Mouse (Mus musculus) hindbrain, embryonic 13.5 days (tissue): ENCODE results near the gene Upf2. TPM values are rescaled to one million over a fixed set of nuclear protein-coding genes. Genes with fewer than 3 reads are reported as not detected.
A peak's percentile ranks its signal among the peaks of the same experiment; 100 is the strongest.
"Not testable (repeated sequence)": the region's sequence is repeated elsewhere in the genome, so short reads cannot be mapped to it uniquely, and the experiment has no call there.

Source experiments
- ATAC-seq: fragments of 200-750 bp; cut with Nextera tagmentation; 2 replicates; pipeline ENCODE4 v1.8.0; 2017; ENCODE audit warnings: moderate TSS enrichment; ENCODE audit not compliant: low FRiP score
- H3K27ac ChIP-seq: fragments of 300-500 bp; sonication (generic); 2 replicates; pipeline ENCODE4 v1.5.1; 2015; ENCODE audit warnings: inconsistent platforms, mild to moderate bottlenecking, moderate library complexity
- H3K27me3 ChIP-seq: fragments of 300-500 bp; sonication (generic); 2 replicates; pipeline ENCODE4 v1.6.1; 2015; ENCODE audit warnings: mild to moderate bottlenecking, inconsistent platforms
- H3K36me3 ChIP-seq: fragments of 300-500 bp; sonication (generic); 2 replicates; pipeline ENCODE4 v1.6.1; 2015; ENCODE audit warnings: mild to moderate bottlenecking, inconsistent platforms
- H3K4me1 ChIP-seq: fragments of 300-500 bp; sonication (generic); replicated peaks from 2 replicates; pipeline ENCODE4 v1.6.1; 2015; ENCODE audit warnings: inconsistent platforms
- H3K4me2 ChIP-seq: fragments of 300-500 bp; sonication (generic); 2 replicates; pipeline ENCODE4 v1.6.1; 2015; ENCODE audit warnings: inconsistent platforms, mild to moderate bottlenecking, moderate library complexity
- H3K4me3 ChIP-seq: fragments of 300-500 bp; sonication (generic); 2 replicates; pipeline ENCODE4 v1.5.1; 2015; ENCODE audit warnings: mild to moderate bottlenecking, inconsistent platforms
- H3K9ac ChIP-seq: fragments of 300-500 bp; sonication (generic); 2 replicates; pipeline ENCODE4 v1.6.1; 2015; ENCODE audit warnings: mild to moderate bottlenecking, inconsistent platforms
- H3K9me3 ChIP-seq: fragments of 300-500 bp; sonication (generic); 2 replicates; pipeline ENCODE4 v1.6.1; 2016; ENCODE audit warnings: inconsistent platforms
- WGBS: fragments of 180-500 bp; shearing (Covaris S2); methylation state at CpG from one replicate; pipeline ENCODE4 v1.1.7; 2015; 5-methylcytosine and 5-hydroxymethylcytosine counted together
- polyA plus RNA-seq: library from polyadenylated mRNA; unstranded; fragments of >200 nt; fragmentation: Nextera tagmentation; extraction: Ambion mirVana; gene quantifications from 2 replicates; pipeline ENCODE4 v1.2.1, GENCODE M21; 2015

Gene Upf2
- polyA plus RNA-seq, 1 experiment from 2014 or later: 10.1 TPM

- H3K4me3 ChIP-seq: no peak overlapping the region
- no peak overlapping the region for H3K4me2 ChIP-seq
- H3K27ac ChIP-seq: no peak overlapping the region
- no peak for ATAC-seq
- WGBS: 94% methylated on average over 9 of the region's 9 CpGs
- H3K9me3 ChIP-seq: no peaks in the 10 kb centered on the region
- H3K27me3 ChIP-seq: no peaks in the 10 kb centered on the region
- H3K9ac ChIP-seq: no peak overlapping the region
- peaks cover 41% of the 10 kb centered on the region for H3K36me3 ChIP-seq
- peaks cover 13% of the 10 kb centered on the region; the same call in 1 of the 2 replicates for H3K4me1 ChIP-seq
Measured at GRCm38 (mm10) chr2:5957705-5958104, 6.4 kb downstream of the Upf2 start.

- 0 out of 2 replicates have a peak, but pooled peaks have one; percentile 17 for ATAC-seq
- Histone ChIP-seq H3K9me3 (no peaks in the 10 kb centered on the region), H3K4me3 (no peak overlapping the region), H3K4me2 (no peak overlapping the region), H3K27ac (no peak overlapping the region), H3K9ac (no peak overlapping the region), H3K4me1 (peaks cover 8% of the 10 kb centered on the region; the same call in 1 of the 2 replicates), H3K36me3 (peaks cover 56% of the 10 kb centered on the region), H3K27me3 (no peaks in the 10 kb centered on the region)
- 63% methylated on average over 2 of the region's 2 CpGs for WGBS
Measured at GRCm38 (mm10) chr2:5962265-5962664, 11.0 kb downstream of the Upf2 start.

GRCm38 (mm10) chr2:5963729-5964128 lies 12.5 kb downstream of the Upf2 start:
- H3K27ac ChIP-seq, H3K27me3 ChIP-seq, H3K4me1 ChIP-seq, H3K9ac ChIP-seq, H3K9me3 ChIP-seq, ATAC-seq, H3K4me3 ChIP-seq, H3K4me2 ChIP-seq: not testable (repeated sequence)
- 90% methylated on average over 4 of the region's 4 CpGs for WGBS
- H3K36me3 ChIP-seq: peaks cover 41% of the 10 kb centered on the region

GRCm38 (mm10) chr2:5965972-5966371 lies 14.7 kb downstream of the Upf2 start:
- H3K4me2 ChIP-seq: no peak overlapping the region
- peaks cover 31% of the 10 kb centered on the region for H3K36me3 ChIP-seq
- no peak for ATAC-seq
- no peaks in the 10 kb centered on the region for H3K27me3 ChIP-seq
- H3K4me1 ChIP-seq: peaks cover 8% of the 10 kb centered on the region; the same call in 1 of the 2 replicates
- no peak overlapping the region for H3K27ac ChIP-seq
- no peak overlapping the region for H3K9ac ChIP-seq
- H3K9me3 ChIP-seq: no peaks in the 10 kb centered on the region
- H3K4me3 ChIP-seq: no peak overlapping the region
- 97% methylated on average over 3 of the region's 3 CpGs for WGBS

GRCm38 (mm10) chr2:5970629-5971028 lies 19.4 kb downstream of the Upf2 start:
- 96% methylated on average over 3 of the region's 3 CpGs for WGBS
- not testable (repeated sequence) for H3K27me3 ChIP-seq, ATAC-seq

GRCm38 (mm10) chr2:5977532-5977931 lies 26.3 kb downstream of the Upf2 start:
- ATAC-seq: no peak
- no peak overlapping the region for H3K4me2 ChIP-seq
- H3K9me3 ChIP-seq: no peaks in the 10 kb centered on the region
- WGBS: 93% methylated on average over 4 of the region's 4 CpGs
- H3K4me3 ChIP-seq: no peak overlapping the region
- peaks cover 34% of the 10 kb centered on the region for H3K36me3 ChIP-seq
- no peaks in the 10 kb centered on the region for H3K27me3 ChIP-seq
- no peak overlapping the region for H3K27ac ChIP-seq
- H3K4me1 ChIP-seq: no peaks in the 10 kb centered on the region
- no peak overlapping the region for H3K9ac ChIP-seq

More at GRCm38 (mm10) chr2:5970629-5971028, 19.4 kb downstream of the Upf2 start:
- not testable (repeated sequence) for H3K9me3 ChIP-seq, H3K4me1 ChIP-seq, H3K9ac ChIP-seq, H3K27ac ChIP-seq, H3K4me2 ChIP-seq, H3K4me3 ChIP-seq
- H3K36me3 ChIP-seq: peaks cover 22% of the 10 kb centered on the region

- Histone ChIP-seq H3K27me3 (no peaks in the 10 kb centered on the region), H3K36me3 (peaks cover 12% of the 10 kb centered on the region), H3K9me3 (no peaks in the 10 kb centered on the region), H3K9ac (no peak overlapping the region), H3K27ac (no peak overlapping the region), H3K4me3 (no peak overlapping the region), H3K4me2 (no peak overlapping the region), H3K4me1 (no peaks in the 10 kb centered on the region)
- ATAC-seq: no peak
- 31% methylated on average over 5 of the region's 5 CpGs for WGBS
Measured at GRCm38 (mm10) chr2:5995538-5995937, 44.3 kb downstream of the Upf2 start.

GRCm38 (mm10) chr2:6003949-6004348 lies 52.7 kb downstream of the Upf2 start:
- Histone ChIP-seq H3K9ac (no peak overlapping the region), H3K36me3 (peaks cover 10% of the 10 kb centered on the region), H3K27me3 (no peaks in the 10 kb centered on the region), H3K4me3 (no peak overlapping the region), H3K4me1 (peaks cover 4% of the 10 kb centered on the region; the same call in 1 of the 2 replicates), H3K9me3 (no peaks in the 10 kb centered on the region), H3K4me2 (no peak overlapping the region), H3K27ac (no peak overlapping the region)
- WGBS: 93% methylated on average over 3 of the region's 3 CpGs
- no peak for ATAC-seq

- no peak overlapping the region for H3K4me3 ChIP-seq
- peaks cover 36% of the 10 kb centered on the region for H3K36me3 ChIP-seq
- no peak for ATAC-seq
- H3K9ac ChIP-seq: no peak overlapping the region
- H3K4me1 ChIP-seq: no peaks in the 10 kb centered on the region
- WGBS: 94% methylated on average over 5 of the region's 5 CpGs
- H3K27ac ChIP-seq: no peak overlapping the region
- H3K4me2 ChIP-seq: no peak overlapping the region
- H3K9me3 ChIP-seq: no peaks in the 10 kb centered on the region
- H3K27me3 ChIP-seq: no peaks in the 10 kb centered on the region
Measured at GRCm38 (mm10) chr2:6014532-6014931, 63.3 kb downstream of the Upf2 start.

- H3K9me3 ChIP-seq, H3K9ac ChIP-seq, H3K4me2 ChIP-seq, ATAC-seq, H3K4me3 ChIP-seq, H3K4me1 ChIP-seq, H3K27ac ChIP-seq, H3K27me3 ChIP-seq: not testable (repeated sequence)
- 91% methylated on average over 6 of the region's 6 CpGs for WGBS
- peaks cover 41% of the 10 kb centered on the region for H3K36me3 ChIP-seq
Measured at GRCm38 (mm10) chr2:6015182-6015581, 63.9 kb downstream of the Upf2 start.

GRCm38 (mm10) chr2:6020570-6020969 lies 69.3 kb downstream of the Upf2 start:
- H3K36me3 ChIP-seq: peaks cover 47% of the 10 kb centered on the region

GRCm38 (mm10) chr2:6042644-6043043 lies 91.4 kb downstream of the Upf2 start:
- no peaks in the 10 kb centered on the region for H3K27me3 ChIP-seq
- H3K36me3 ChIP-seq: peaks cover 28% of the 10 kb centered on the region
- no peak overlapping the region for H3K9ac ChIP-seq
- WGBS: 96% methylated on average over 1 of the region's 1 CpGs
- no peak for ATAC-seq
- H3K27ac ChIP-seq: no peak overlapping the region
- H3K4me3 ChIP-seq: no peak overlapping the region
- no peak overlapping the region for H3K4me2 ChIP-seq
- H3K9me3 ChIP-seq: no peaks in the 10 kb centered on the region
- H3K4me1 ChIP-seq: no peaks in the 10 kb centered on the region

More at GRCm38 (mm10) chr2:6020570-6020969, 69.3 kb downstream of the Upf2 start:
- no peak overlapping the region for H3K4me2 ChIP-seq
- no peak overlapping the region for H3K9ac ChIP-seq
- ATAC-seq: no peak
- H3K27ac ChIP-seq: no peak overlapping the region
- no peaks in the 10 kb centered on the region for H3K4me1 ChIP-seq
- no peaks in the 10 kb centered on the region for H3K9me3 ChIP-seq
- H3K4me3 ChIP-seq: no peak overlapping the region
- H3K27me3 ChIP-seq: no peaks in the 10 kb centered on the region

- H3K36me3 ChIP-seq: peaks cover 53% of the 10 kb centered on the region
- H3K9ac ChIP-seq: no peak overlapping the region
- no peaks in the 10 kb centered on the region for H3K4me1 ChIP-seq
- no peak overlapping the region for H3K4me2 ChIP-seq
- no peaks in the 10 kb centered on the region for H3K27me3 ChIP-seq
- ATAC-seq: no peak
- no peaks in the 10 kb centered on the region for H3K9me3 ChIP-seq
- WGBS: 58% methylated on average over 7 of the region's 7 CpGs
- H3K27ac ChIP-seq: no peak overlapping the region
- no peak overlapping the region for H3K4me3 ChIP-seq
Measured at GRCm38 (mm10) chr2:6046796-6047195, 95.5 kb downstream of the Upf2 start.
